Mouse (Mus musculus) stomach, postnatal 0 days (tissue): ENCODE results near the gene Reg3g.

Experiments
- CTCF ChIP-seq: IDR thresholded peaks from 2 replicates; pipeline ENCODE4 v1.5.1; 2016; ENCODE audit warnings: antibody characterized with exemption, low read depth, mild to moderate bottlenecking, moderate library complexity
- EP300 ChIP-seq: optimal IDR thresholded peaks from 2 replicates; pipeline ENCODE3; 2016; ENCODE audit warnings: antibody characterized with exemption

GRCm38 (mm10) chr6:78452804-78453203 lies 15.9 kb downstream of the Reg3g start:
- TF ChIP-seq CTCF (no peak), EP300 (no peak)
